Mouse (Mus musculus): ENCODE results near the gene Apoc3.
A peak's percentile ranks its signal among the peaks of the same experiment; 100 is the strongest.

Apoc3 gene

GRCm38 (mm10) chr9:46230450-46230975 lies 4.9 kb downstream of the Apoc3 start:
- no peak for DNase-seq (ENCODE audit: low spot score in 2 of 2)

GRCm38 (mm10) chr9:46229573-46230449 lies 5.6 kb downstream of the Apoc3 start:
- DNase-seq (ENCODE audit: low spot score in 2 of 2): peak; percentile 14 to 26

- no peak for DNase-seq (ENCODE audit: low spot score in 2 of 2)
Measured at GRCm38 (mm10) chr9:46228491-46228890, 6.9 kb downstream of the Apoc3 start, which contains the start of gene Apoa1. Gene Apoa1 (plus strand): TSS chr9:46228580.

GRCm38 (mm10) chr9:46227064-46227614 lies 8.3 kb downstream of the Apoc3 start:
- DNase-seq (ENCODE audit: low spot score in 2 of 2): no peak

GRCm38 (mm10) chr9:46224945-46225660 lies 10.3 kb downstream of the Apoc3 start:
- no peak for DNase-seq (ENCODE audit: low spot score in 2 of 2)

GRCm38 (mm10) chr9:46224101-46224500 lies 11.3 kb downstream of the Apoc3 start:
- no peak for DNase-seq (ENCODE audit: low spot score in 2 of 2)

GRCm38 (mm10) chr9:46223090-46223489 lies 12.3 kb downstream of the Apoc3 start:
- no peak for DNase-seq (ENCODE audit: low spot score in 2 of 2)

GRCm38 (mm10) chr9:46218176-46218575 lies 17.3 kb downstream of the Apoc3 start:
- no peak for DNase-seq (ENCODE audit: low spot score in 2 of 2)

- no peak for DNase-seq (ENCODE audit: low spot score in 2 of 2)
Measured at GRCm38 (mm10) chr9:46216744-46217470, 18.5 kb downstream of the Apoc3 start.

GRCm38 (mm10) chr9:46215338-46216322 lies 19.8 kb downstream of the Apoc3 start:
- DNase-seq (ENCODE audit: low spot score in 2 of 2): no peak

- no peak for DNase-seq (ENCODE audit: low spot score in 2 of 2)
Measured at GRCm38 (mm10) chr9:46214946-46215337, 20.5 kb downstream of the Apoc3 start.

GRCm38 (mm10) chr9:46214276-46214675 lies 21.2 kb downstream of the Apoc3 start:
- no peak for DNase-seq (ENCODE audit: low spot score in 2 of 2)

GRCm38 (mm10) chr9:46210473-46210872 lies 25.0 kb downstream of the Apoc3 start:
- no peak for DNase-seq (ENCODE audit: low spot score in 2 of 2)

- no peak for DNase-seq (ENCODE audit: low spot score in 2 of 2)
Measured at GRCm38 (mm10) chr9:46208401-46208974, 26.9 kb downstream of the Apoc3 start.

GRCm38 (mm10) chr9:46207501-46207869 lies 28.0 kb downstream of the Apoc3 start:
- no peak for DNase-seq (ENCODE audit: low spot score in 2 of 2)

- no peak for DNase-seq (ENCODE audit: low spot score in 2 of 2)
Measured at GRCm38 (mm10) chr9:46206834-46207500, 28.5 kb downstream of the Apoc3 start.

- DNase-seq (ENCODE audit: low spot score in 2 of 2): no peak
Measured at GRCm38 (mm10) chr9:46199609-46200008, 35.8 kb downstream of the Apoc3 start.

GRCm38 (mm10) chr9:46198936-46199335 lies 36.5 kb downstream of the Apoc3 start:
- DNase-seq (ENCODE audit: low spot score in 2 of 2): no peak

GRCm38 (mm10) chr9:46198461-46198860 lies 37.0 kb downstream of the Apoc3 start:
- DNase-seq (ENCODE audit: low spot score in 2 of 2): no peak

Data from spleen, postnatal 14 days (tissue).